Mouse (Mus musculus): ENCODE measurements around the gene B3gnt2.

Gene B3gnt2

DNA sequence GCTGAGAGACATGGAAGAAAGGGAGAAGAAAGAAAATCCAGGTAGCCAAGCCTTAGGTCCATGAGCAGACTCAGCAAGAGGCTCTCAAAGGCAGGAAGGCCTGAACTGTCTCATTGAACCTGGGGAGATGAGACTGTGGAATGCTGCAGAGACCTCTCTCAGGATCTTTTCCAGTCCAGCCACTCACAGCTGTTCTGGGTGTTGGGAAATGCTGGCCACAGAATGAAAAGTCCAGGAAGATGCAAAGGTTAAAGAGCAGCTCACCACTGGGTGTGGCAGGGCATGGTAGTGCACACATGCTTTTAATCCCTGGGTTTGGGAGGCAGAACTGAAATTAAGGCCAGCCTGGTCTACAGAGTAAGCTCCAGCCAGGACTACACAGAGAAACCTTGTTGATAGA lies 79.6 kb downstream of the B3gnt2 start:
- no peak for ATAC-seq (ENCODE audit: insufficient number of reproducible peaks, low FRiP score, low TSS enrichment)

DNA sequence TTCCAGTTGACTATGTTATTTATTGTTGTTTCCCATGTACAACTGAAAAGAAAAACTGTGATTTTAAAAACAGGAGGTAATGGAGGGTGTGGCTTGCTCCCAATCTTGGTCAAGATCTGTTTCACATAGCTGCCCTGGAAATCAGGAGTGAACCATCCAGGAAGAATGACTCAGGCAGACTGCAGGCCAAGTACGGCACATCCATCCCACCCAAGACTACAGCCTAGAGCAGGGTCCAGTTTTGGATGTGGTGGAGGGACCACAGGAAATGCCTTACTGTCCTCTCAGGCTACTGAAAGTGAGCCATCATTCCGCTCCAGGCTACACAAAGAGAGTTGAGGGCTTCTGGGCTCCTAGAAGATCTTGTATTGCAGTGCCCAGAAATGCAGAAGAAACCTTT lies 80.0 kb downstream of the B3gnt2 start:
- no peak for ATAC-seq (ENCODE audit: insufficient number of reproducible peaks, low FRiP score, low TSS enrichment)

GRCm38 (mm10) chr11:22779821-22780551 lies 80.8 kb downstream of the B3gnt2 start:
- ATAC-seq (ENCODE audit: insufficient number of reproducible peaks, low FRiP score, low TSS enrichment): no peak

- ATAC-seq (ENCODE audit: insufficient number of reproducible peaks, low FRiP score, low TSS enrichment): no peak
Measured at GRCm38 (mm10) chr11:22778596-22778995, 82.2 kb downstream of the B3gnt2 start.

GRCm38 (mm10) chr11:22777531-22777930 lies 83.2 kb downstream of the B3gnt2 start:
- no peak for ATAC-seq (ENCODE audit: insufficient number of reproducible peaks, low FRiP score, low TSS enrichment)

DNA sequence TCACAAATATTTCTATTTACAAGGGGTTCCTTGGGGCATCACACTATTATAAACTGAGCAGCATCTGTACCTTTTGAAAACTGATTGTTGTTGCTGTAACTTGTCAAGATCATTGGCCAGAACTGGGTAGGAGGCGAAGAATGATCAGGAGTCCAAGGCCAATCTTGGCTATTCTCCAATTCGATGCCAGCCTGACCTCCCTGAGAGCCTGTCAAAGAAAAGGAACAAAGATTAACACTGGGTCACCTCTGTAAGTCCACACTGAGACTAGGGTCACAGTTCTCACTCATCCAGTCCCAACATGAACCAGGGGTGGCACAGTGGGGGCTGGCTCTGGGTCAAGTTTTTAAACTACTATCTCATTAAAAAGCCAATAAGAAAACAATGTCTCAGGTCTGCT lies 85.9 kb downstream of the B3gnt2 start:
- no peak for ATAC-seq (ENCODE audit: insufficient number of reproducible peaks, low FRiP score, low TSS enrichment)

DNA sequence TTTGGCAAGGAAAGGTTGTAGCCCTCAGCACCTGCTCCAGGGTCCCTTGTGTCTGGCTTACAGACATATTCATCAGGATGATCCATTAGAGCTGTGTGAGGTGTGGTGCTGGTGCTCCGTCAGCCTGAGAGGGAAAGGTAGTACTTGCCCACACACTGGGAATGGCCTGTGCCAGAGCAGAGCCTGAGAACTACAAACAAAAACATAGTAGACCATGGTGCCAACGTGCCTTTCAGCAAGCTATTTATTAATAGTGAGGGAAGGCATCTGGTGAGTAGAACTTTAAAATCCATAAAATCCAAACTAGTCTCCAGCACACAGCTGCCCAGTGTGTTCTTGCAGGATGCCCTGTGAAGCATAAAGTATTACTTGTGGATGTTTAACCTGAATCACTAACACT lies 94.5 kb downstream of the B3gnt2 start:
- no peak for ATAC-seq (ENCODE audit: insufficient number of reproducible peaks, low FRiP score, low TSS enrichment)

- no peak for ATAC-seq (ENCODE audit: insufficient number of reproducible peaks, low FRiP score, low TSS enrichment)
Measured at GRCm38 (mm10) chr11:22765425-22765824, 95.3 kb downstream of the B3gnt2 start.

- no peak for ATAC-seq (ENCODE audit: insufficient number of reproducible peaks, low FRiP score, low TSS enrichment)
Measured at GRCm38 (mm10) chr11:22763556-22764295, 97.0 kb downstream of the B3gnt2 start.

GRCm38 (mm10) chr11:22763055-22763454 lies 97.7 kb downstream of the B3gnt2 start:
- ATAC-seq (ENCODE audit: insufficient number of reproducible peaks, low FRiP score, low TSS enrichment): no peak

DNA sequence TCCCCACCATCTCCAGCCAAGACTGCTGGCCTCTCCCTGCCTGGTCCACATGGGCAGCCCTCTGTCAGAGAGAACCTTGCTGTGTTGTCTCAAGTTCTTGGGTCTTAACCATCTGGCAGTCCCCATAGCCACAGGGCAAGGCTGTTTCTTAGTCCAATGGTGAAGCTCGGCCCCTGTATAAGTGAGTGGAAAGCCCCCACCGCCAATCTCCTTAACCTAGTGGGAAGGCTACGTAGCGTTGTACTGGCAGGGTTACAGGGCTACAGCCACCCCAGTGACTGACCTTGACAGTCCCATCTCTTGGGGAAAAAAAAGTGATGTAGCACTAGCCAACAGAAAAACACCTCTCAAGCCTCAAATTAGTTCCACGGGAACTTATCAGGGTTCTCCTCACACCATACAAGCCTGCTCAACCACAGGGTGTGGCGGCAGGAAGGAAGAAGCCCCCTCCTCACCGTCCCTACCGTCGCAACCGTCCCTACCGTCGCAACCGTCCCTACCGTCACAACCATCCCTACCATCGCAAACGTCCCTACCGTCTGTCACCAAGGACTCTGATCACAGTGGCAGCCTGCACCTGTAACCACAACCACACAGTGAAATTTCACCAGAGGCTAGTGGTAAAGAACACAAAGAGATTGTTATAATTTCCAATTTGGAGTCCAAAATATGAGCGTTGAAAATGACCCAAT lies 98.4 kb downstream of the B3gnt2 start:
- no peak for ATAC-seq (ENCODE audit: insufficient number of reproducible peaks, low FRiP score, low TSS enrichment)

GRCm38 (mm10) chr11:22759783-22760182 lies 101.0 kb downstream of the B3gnt2 start:
- no peak for ATAC-seq (ENCODE audit: insufficient number of reproducible peaks, low FRiP score, low TSS enrichment)

DNA sequence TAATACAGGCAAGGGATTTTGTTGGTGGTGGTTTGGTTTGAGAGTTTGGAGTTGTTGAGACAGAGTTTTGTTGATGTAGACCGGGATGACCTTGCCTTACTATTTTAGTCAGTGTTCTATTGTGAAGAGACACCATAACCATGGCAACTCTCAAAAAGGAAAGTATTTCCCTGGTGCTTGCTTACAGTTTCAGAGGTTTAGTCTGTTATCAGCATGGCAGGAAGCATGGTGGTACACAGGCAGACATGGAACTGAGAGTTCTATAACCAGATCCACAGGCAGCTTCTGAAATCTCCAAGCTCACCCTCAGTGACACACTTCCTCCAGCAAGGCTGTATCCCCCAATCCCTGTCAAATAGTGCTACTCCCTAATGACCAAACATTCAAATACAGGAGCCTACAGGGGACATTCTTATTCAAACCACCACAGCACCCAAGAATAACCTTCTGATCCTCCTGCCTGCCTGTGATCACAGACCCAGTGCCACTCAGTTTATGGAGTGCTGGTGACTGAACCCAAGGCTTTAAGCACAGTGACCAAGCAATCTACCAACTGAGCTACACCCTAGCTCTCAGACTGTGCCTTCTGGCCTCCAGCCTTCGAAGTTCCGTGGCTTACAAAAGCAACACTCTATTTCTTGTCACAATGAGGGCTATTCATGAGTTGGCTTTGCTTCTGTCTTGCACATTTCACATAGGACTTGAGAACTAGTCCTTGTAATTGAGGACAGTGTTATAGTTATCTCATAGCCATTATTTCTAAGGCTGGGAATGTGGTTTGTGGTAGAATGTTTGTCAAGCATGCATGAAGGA lies 104.4 kb downstream of the B3gnt2 start:
- no peak for ATAC-seq (ENCODE audit: insufficient number of reproducible peaks, low FRiP score, low TSS enrichment)

DNA sequence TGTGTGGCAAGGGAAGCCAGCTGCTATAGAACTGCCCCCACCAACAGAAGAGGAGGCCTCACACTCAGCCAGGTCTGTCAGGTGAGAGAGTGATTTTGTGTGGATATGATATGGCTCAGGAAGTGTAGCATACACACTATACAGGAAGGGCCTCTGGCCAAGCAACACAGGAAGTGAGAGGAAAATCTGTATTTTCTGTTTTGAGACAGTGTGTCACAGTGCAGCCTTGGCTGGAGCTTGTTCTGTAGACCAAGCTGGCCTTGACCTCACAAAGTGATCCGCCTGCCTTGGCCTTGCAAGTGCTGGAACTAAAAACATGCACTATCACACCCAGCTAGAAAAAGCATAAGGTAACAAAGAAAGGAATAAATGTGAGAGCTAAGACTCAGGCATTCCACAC lies 105.6 kb downstream of the B3gnt2 start:
- ATAC-seq (ENCODE audit: insufficient number of reproducible peaks, low FRiP score, low TSS enrichment): no peak

GRCm38 (mm10) chr11:22752596-22752995 lies 108.2 kb downstream of the B3gnt2 start:
- no peak for ATAC-seq (ENCODE audit: insufficient number of reproducible peaks, low FRiP score, low TSS enrichment)

GRCm38 (mm10) chr11:22751592-22751991 lies 109.2 kb downstream of the B3gnt2 start:
- no peak for ATAC-seq (ENCODE audit: insufficient number of reproducible peaks, low FRiP score, low TSS enrichment)

- no peak for ATAC-seq (ENCODE audit: insufficient number of reproducible peaks, low FRiP score, low TSS enrichment)
Measured at GRCm38 (mm10) chr11:22747406-22747805, 113.4 kb downstream of the B3gnt2 start.

GRCm38 (mm10) chr11:22745356-22745755 lies 115.4 kb downstream of the B3gnt2 start:
- no peak for ATAC-seq (ENCODE audit: insufficient number of reproducible peaks, low FRiP score, low TSS enrichment)

DNA sequence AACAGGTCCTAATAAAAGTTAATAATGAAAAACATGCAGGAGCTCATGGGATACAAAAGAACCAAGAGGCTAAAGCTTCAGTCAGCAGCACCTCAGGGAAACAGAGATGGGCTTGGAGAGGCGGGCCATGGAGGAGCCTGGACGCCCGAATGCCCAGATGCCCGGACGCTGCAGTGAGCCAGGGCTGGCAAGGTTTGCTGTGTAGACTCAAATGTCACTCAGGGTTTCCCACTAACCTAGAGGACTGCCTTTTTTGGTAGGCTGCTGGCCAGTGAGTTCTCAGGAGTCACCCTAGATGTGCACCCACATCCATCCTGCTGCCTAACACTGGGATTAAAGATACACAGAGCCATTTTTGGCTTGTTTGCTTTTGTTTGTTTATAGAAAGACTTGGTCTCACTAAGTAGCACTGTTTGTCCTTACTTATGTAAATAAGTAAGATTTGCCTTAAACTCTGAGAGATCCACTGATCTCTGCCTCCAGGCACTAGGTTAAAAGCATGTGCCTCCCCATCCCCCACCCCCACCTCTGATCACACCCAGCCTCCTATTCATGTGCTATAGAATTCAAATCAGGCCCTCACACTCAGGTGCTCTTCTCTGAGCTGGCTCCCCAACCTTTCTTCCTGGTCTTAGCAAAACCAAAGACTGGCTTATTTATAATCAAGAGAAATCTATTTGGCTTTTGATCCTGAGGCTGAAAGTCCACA lies 117.0 kb downstream of the B3gnt2 start:
- ATAC-seq (ENCODE audit: insufficient number of reproducible peaks, low FRiP score, low TSS enrichment): no peak
